In the genomic region with DNA sequence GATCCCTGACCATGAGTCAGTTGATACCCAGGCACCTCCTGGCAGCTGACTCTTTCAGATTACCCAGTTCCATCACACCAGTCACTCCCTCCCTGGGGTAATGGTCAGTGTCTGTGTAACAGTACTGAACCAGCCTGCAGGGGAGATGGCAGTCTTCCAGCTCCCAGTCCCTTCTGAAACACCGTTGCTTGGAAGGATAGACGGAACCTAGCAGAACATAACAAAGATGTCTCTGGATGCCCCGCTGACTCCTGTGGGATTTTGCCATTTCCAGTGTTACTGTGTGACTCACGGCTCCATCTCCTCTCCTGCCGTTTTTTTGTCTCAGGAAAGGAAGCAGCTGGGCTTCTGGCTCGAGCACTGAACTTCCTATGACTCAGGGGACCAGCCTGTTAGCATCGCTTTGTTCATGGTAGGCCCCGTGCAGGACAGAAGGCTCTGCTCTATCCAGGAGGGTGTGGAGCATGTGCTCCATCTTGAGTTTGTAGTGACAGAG, we compare ENCODE assay signal across 7 mouse cellular contexts.
A peak's percentile ranks its signal among the peaks of the same experiment; 100 is the strongest.
DNase-seq lines count a peak whose midpoint lies in the region; ATAC-seq and TF ChIP-seq lines count a peak whose summit lies in the region.

No protein-coding gene starts in this region.

- no peaks in the 10 kb centered on the region for H3K36me3 ChIP-seq in heart, embryonic 15.5 days
- H3K36me3 ChIP-seq in midbrain, postnatal 0 days (ENCODE audit: insufficient read depth, low read length): no peaks in the 10 kb centered on the region
- H3K36me3 ChIP-seq in thymus, adult 2 months (ENCODE audit: control insufficient read depth, insufficient read depth, low read length): no peaks in the 10 kb centered on the region

- no peak for TF ChIP-seq POLR2A in thymus, adult 2 months (IDR thresholded peaks at IDR 0.05; ENCODE audit: control insufficient read depth, extremely low read depth, insufficient read depth, low read length, poor library complexity)

- no peak overlapping the region for H3K4me3 ChIP-seq in heart, embryonic 15.5 days
- no peak overlapping the region for H3K4me3 ChIP-seq in midbrain, postnatal 0 days (ENCODE audit: low read depth, low read length)
- no peak overlapping the region for H3K4me3 ChIP-seq in thymus, adult 2 months (ENCODE audit: control insufficient read depth, insufficient read depth, low read length)

- TF ChIP-seq CTCF in midbrain, postnatal 0 days (IDR thresholded peaks at IDR 0.05): no peak
- TF ChIP-seq CTCF in thymus, adult 2 months (IDR thresholded peaks at IDR 0.05; ENCODE audit: borderline replicate concordance, control insufficient read depth, extremely low read depth, insufficient read depth, low read length, poor library complexity): no peak

- peak; percentile 29 for DNase-seq in right cerebral cortex, adult 18-20 months
- DNase-seq in right cerebral cortex, postnatal 14 days: no peak
- DNase-seq in cerebellum, adult 8-10 months: peak; percentile 84
- DNase-seq in kidney, postnatal 14 days: peak; percentile 66
- peak; percentile 83 for DNase-seq in midbrain, postnatal 0 days (ENCODE audit: low spot score)
- no peak for DNase-seq in thymus, adult 2 months

- H3K27me3 ChIP-seq in heart, embryonic 15.5 days: no peaks in the 10 kb centered on the region
- no peaks in the 10 kb centered on the region for H3K27me3 ChIP-seq in midbrain, postnatal 0 days (ENCODE audit: insufficient read depth, low read length)
- H3K27me3 ChIP-seq in thymus, adult 2 months (ENCODE audit: control insufficient read depth, insufficient read depth, low read length): no peaks in the 10 kb centered on the region

- no peak overlapping the region for H3K9ac ChIP-seq in heart, embryonic 15.5 days
- H3K9ac ChIP-seq in midbrain, postnatal 0 days (replicated peaks; ENCODE audit: low read length, poor library complexity, severe bottlenecking): no peak overlapping the region

- H3K4me2 ChIP-seq in heart, embryonic 15.5 days: peak overlapping the region; percentile 13; the same call in 1 of the 2 replicates
- no peak overlapping the region for H3K4me2 ChIP-seq in midbrain, postnatal 0 days (ENCODE audit: low read depth, low read length, poor library complexity, severe bottlenecking)

- no peaks in the 10 kb centered on the region for H3K9me3 ChIP-seq in heart, embryonic 15.5 days (replicated peaks)
- no peaks in the 10 kb centered on the region for H3K9me3 ChIP-seq in midbrain, postnatal 0 days (ENCODE audit: low read length)

- 41% methylated on average over 8 of the region's 8 CpGs for WGBS in heart, embryonic 15.5 days
- WGBS in midbrain, postnatal 0 days: 30% methylated on average over 8 of the region's 8 CpGs
- WGBS in thymus, adult 2 months: 56% methylated on average over 8 of the region's 8 CpGs

- ATAC-seq in heart, embryonic 15.5 days (replicated peaks; ENCODE audit: insufficient number of reproducible peaks, insufficient read depth, low FRiP score, low read depth): peak; percentile 80
- peak; percentile 54; the same call in 1 of the 2 replicates for ATAC-seq in midbrain, postnatal 0 days (ENCODE audit: low FRiP score)

- peaks cover 8% of the 10 kb centered on the region for H3K4me1 ChIP-seq in heart, embryonic 15.5 days (replicated peaks)
- no peaks in the 10 kb centered on the region for H3K4me1 ChIP-seq in midbrain, postnatal 0 days (ENCODE audit: insufficient read depth, low read length)
- H3K4me1 ChIP-seq in thymus, adult 2 months (replicated peaks; ENCODE audit: control insufficient read depth, insufficient read depth, low read length): no peaks in the 10 kb centered on the region

- H3K27ac ChIP-seq in heart, embryonic 15.5 days: peak overlapping the region; percentile 21; the same call in 1 of the 2 replicates
- no peak overlapping the region for H3K27ac ChIP-seq in midbrain, postnatal 0 days (ENCODE audit: low read depth, low read length)
- no peak overlapping the region for H3K27ac ChIP-seq in thymus, adult 2 months (ENCODE audit: control insufficient read depth, insufficient read depth, low read length)

Comparison
In these comparisons a context has a peak if more than half of its experiments do, and no peak if none do; other contexts are left out.
1. DNase-seq: peak in right cerebral cortex, adult 18-20 months (single experiment), cerebellum, adult 8-10 months (single experiment), kidney, postnatal 14 days (single experiment) and midbrain, postnatal 0 days (single experiment); none in right cerebral cortex, postnatal 14 days (single experiment) and thymus, adult 2 months (single experiment).